Mouse (Mus musculus): ENCODE measurements around the gene Plekha6. TPM values are rescaled to one million over a fixed set of nuclear protein-coding genes. Genes with fewer than 3 reads are reported as not detected.
A peak's percentile ranks its signal among the peaks of the same experiment; 100 is the strongest.

The Plekha6 gene
- polyA plus RNA-seq, 1 experiment from 2014 or later = 17.0 TPM

- Histone ChIP-seq H3K4me1 (ENCODE audit: control insufficient read depth, insufficient read depth, low read length) (no peaks in the 10 kb centered on the region), H3K27me3 (ENCODE audit: control insufficient read depth, insufficient read depth, low read length) (no peaks in the 10 kb centered on the region), H3K9me3 (ENCODE audit: control insufficient read depth, low read length) (no peaks in the 10 kb centered on the region), H3K9ac (ENCODE audit: low read length) (no peak overlapping the region), H3K4me3 (ENCODE audit: low read depth, low read length) (no peak overlapping the region), H3K4me2 (no peak overlapping the region), H3K27ac (ENCODE audit: low read depth, low read length) (no peak overlapping the region), H3K36me3 (ENCODE audit: control insufficient read depth, insufficient read depth, low read length) (no peaks in the 10 kb centered on the region)
- peak; percentile 35 for DNase-seq (ENCODE audit: low spot score, missing footprints)
- WGBS = 84% methylated on average over 6 of the region's 6 CpGs
- ATAC-seq (ENCODE audit: low FRiP score) = no peak
These were observed 11.1 kb downstream of the Plekha6 start for GRCm38 (mm10) chr1:133175150-133175549.

GRCm38 (mm10) chr1:133177480-133178172 lies 13.6 kb downstream of the Plekha6 start:
- H3K4me3 ChIP-seq (ENCODE audit: low read depth, low read length) = no peak overlapping the region
- H3K27me3 ChIP-seq (ENCODE audit: control insufficient read depth, insufficient read depth, low read length) = no peaks in the 10 kb centered on the region
- no peaks in the 10 kb centered on the region for H3K36me3 ChIP-seq (ENCODE audit: control insufficient read depth, insufficient read depth, low read length)
- ATAC-seq (ENCODE audit: low FRiP score) (no peak), DNase-seq (ENCODE audit: low spot score, missing footprints) (peak; percentile 94)
- WGBS = 51% methylated on average over 8 of the region's 8 CpGs
- H3K9ac ChIP-seq (ENCODE audit: low read length) = no peak overlapping the region
- no peaks in the 10 kb centered on the region for H3K4me1 ChIP-seq (ENCODE audit: control insufficient read depth, insufficient read depth, low read length)
- no peak overlapping the region for H3K27ac ChIP-seq (ENCODE audit: low read depth, low read length)
- no peaks in the 10 kb centered on the region for H3K9me3 ChIP-seq (ENCODE audit: control insufficient read depth, low read length)
- H3K4me2 ChIP-seq = no peak overlapping the region

- peaks cover 11% of the 10 kb centered on the region for H3K4me1 ChIP-seq (ENCODE audit: control insufficient read depth, insufficient read depth, low read length)
- no peaks in the 10 kb centered on the region for H3K36me3 ChIP-seq (ENCODE audit: control insufficient read depth, insufficient read depth, low read length)
- no peak overlapping the region for H3K4me2 ChIP-seq
- no peak overlapping the region for H3K27ac ChIP-seq (ENCODE audit: low read depth, low read length)
- H3K9ac ChIP-seq (ENCODE audit: low read length) = no peak overlapping the region
- H3K27me3 ChIP-seq (ENCODE audit: control insufficient read depth, insufficient read depth, low read length) = no peaks in the 10 kb centered on the region
- no peaks in the 10 kb centered on the region for H3K9me3 ChIP-seq (ENCODE audit: control insufficient read depth, low read length)
- no peak overlapping the region for H3K4me3 ChIP-seq (ENCODE audit: low read depth, low read length)
- DNase-seq (ENCODE audit: low spot score, missing footprints) (no peak), ATAC-seq (ENCODE audit: low FRiP score) (no peak)
- WGBS = 88% methylated on average over 11 of the region's 11 CpGs
These were observed 14.9 kb downstream of the Plekha6 start for GRCm38 (mm10) chr1:133178732-133179440.

GRCm38 (mm10) chr1:133181072-133182015 lies 17.3 kb downstream of the Plekha6 start:
- WGBS = 0% methylated on average over 31 of the region's 31 CpGs
- DNase-seq (ENCODE audit: low spot score, missing footprints) (peak; percentile 98), ATAC-seq (ENCODE audit: low FRiP score) (peak; percentile 89)
- H3K4me3 ChIP-seq (ENCODE audit: low read depth, low read length) = peak overlapping the region; percentile 69
- peaks cover 23% of the 10 kb centered on the region for H3K4me1 ChIP-seq (ENCODE audit: control insufficient read depth, insufficient read depth, low read length)
- no peaks in the 10 kb centered on the region for H3K36me3 ChIP-seq (ENCODE audit: control insufficient read depth, insufficient read depth, low read length)
- peak overlapping the region; percentile 97 for H3K27ac ChIP-seq (ENCODE audit: low read depth, low read length)
- no peaks in the 10 kb centered on the region for H3K9me3 ChIP-seq (ENCODE audit: control insufficient read depth, low read length)
- peak overlapping the region; percentile 88 for H3K9ac ChIP-seq (ENCODE audit: low read length)
- H3K27me3 ChIP-seq (ENCODE audit: control insufficient read depth, insufficient read depth, low read length) = no peaks in the 10 kb centered on the region
- peak overlapping the region; percentile 66 for H3K4me2 ChIP-seq

- Histone ChIP-seq H3K9me3 (ENCODE audit: control insufficient read depth, low read length) (no peaks in the 10 kb centered on the region), H3K9ac (ENCODE audit: low read length) (peak overlapping the region; percentile 88), H3K4me3 (ENCODE audit: low read depth, low read length) (peak overlapping the region; percentile 69), H3K4me2 (peak overlapping the region; percentile 66), H3K27ac (ENCODE audit: low read depth, low read length) (peak overlapping the region; percentile 97), H3K4me1 (ENCODE audit: control insufficient read depth, insufficient read depth, low read length) (peaks cover 29% of the 10 kb centered on the region), H3K27me3 (ENCODE audit: control insufficient read depth, insufficient read depth, low read length) (no peaks in the 10 kb centered on the region), H3K36me3 (ENCODE audit: control insufficient read depth, insufficient read depth, low read length) (no peaks in the 10 kb centered on the region)
- DNase-seq (ENCODE audit: low spot score, missing footprints) (peak; percentile 97), ATAC-seq (ENCODE audit: low FRiP score) (peak; percentile 64)
- WGBS = under 1% methylated on average over 25 of the region's 25 CpGs
These were observed 18.2 kb downstream of the Plekha6 start for GRCm38 (mm10) chr1:133182016-133182705.

- Histone ChIP-seq H3K36me3 (ENCODE audit: control insufficient read depth, insufficient read depth, low read length) (no peaks in the 10 kb centered on the region), H3K27me3 (ENCODE audit: control insufficient read depth, insufficient read depth, low read length) (no peaks in the 10 kb centered on the region), H3K9ac (ENCODE audit: low read length) (peak overlapping the region; percentile 88), H3K4me3 (ENCODE audit: low read depth, low read length) (peak overlapping the region; percentile 69), H3K27ac (ENCODE audit: low read depth, low read length) (peak overlapping the region; percentile 97), H3K9me3 (ENCODE audit: control insufficient read depth, low read length) (no peaks in the 10 kb centered on the region), H3K4me2 (peak overlapping the region; percentile 66), H3K4me1 (ENCODE audit: control insufficient read depth, insufficient read depth, low read length) (peaks cover 34% of the 10 kb centered on the region)
- 1% methylated on average over 16 of the region's 16 CpGs for WGBS
- ATAC-seq (ENCODE audit: low FRiP score) (peak; percentile 53), DNase-seq (ENCODE audit: low spot score, missing footprints) (peak; percentile 95)
These were observed 18.7 kb downstream of the Plekha6 start for GRCm38 (mm10) chr1:133182706-133183095.

GRCm38 (mm10) chr1:133183141-133183925 lies 19.3 kb downstream of the Plekha6 start:
- Histone ChIP-seq H3K27me3 (ENCODE audit: control insufficient read depth, insufficient read depth, low read length) (no peaks in the 10 kb centered on the region), H3K9ac (ENCODE audit: low read length) (peak overlapping the region; percentile 88), H3K36me3 (ENCODE audit: control insufficient read depth, insufficient read depth, low read length) (no peaks in the 10 kb centered on the region), H3K27ac (ENCODE audit: low read depth, low read length) (peak overlapping the region; percentile 97), H3K4me1 (ENCODE audit: control insufficient read depth, insufficient read depth, low read length) (peaks cover 40% of the 10 kb centered on the region), H3K4me3 (ENCODE audit: low read depth, low read length) (peak overlapping the region; percentile 69), H3K4me2 (peak overlapping the region; percentile 66), H3K9me3 (ENCODE audit: control insufficient read depth, low read length) (no peaks in the 10 kb centered on the region)
- ATAC-seq (ENCODE audit: low FRiP score) (peak; percentile 12; the same call in 1 of the 2 replicates), DNase-seq (ENCODE audit: low spot score, missing footprints) (peak; percentile 96)
- 5% methylated on average over 16 of the region's 16 CpGs for WGBS

Measured in midbrain, embryonic 11.5 days (tissue).